Comparison of ENCODE assay signal across 16 mouse cellular contexts in genomic region chrX:150471416-150471815, GRCm38 (mm10).
"Had no signal": no experiment of that assay in that cellular context is flagged by ENCODE, and none has a peak within 500 bp of the region (broad histone marks: within the 10 kb centered on the region; RNA-seq: fewer than 3 reads in every experiment).

No protein-coding gene starts in this region.

- H3K4me3 ChIP-seq: neural tube, embryonic 13.5 days; neural tube, embryonic 15.5 days; stomach, embryonic 15.5 days had no signal

- H3K27ac ChIP-seq: neural tube, embryonic 13.5 days; neural tube, embryonic 15.5 days; stomach, embryonic 15.5 days; stomach, postnatal 0 days had no signal

- H3K36me3 ChIP-seq: neural tube, embryonic 13.5 days; neural tube, embryonic 15.5 days; stomach, embryonic 15.5 days had no signal

- H3K9me3 ChIP-seq: neural tube, embryonic 13.5 days; neural tube, embryonic 15.5 days; stomach, embryonic 15.5 days had no signal

- H3K27me3 ChIP-seq: neural tube, embryonic 13.5 days; neural tube, embryonic 15.5 days; stomach, embryonic 15.5 days had no signal

- H3K9ac ChIP-seq: neural tube, embryonic 13.5 days; neural tube, embryonic 15.5 days; stomach, embryonic 15.5 days had no signal

- H3K4me1 ChIP-seq: neural tube, embryonic 13.5 days; neural tube, embryonic 15.5 days; stomach, embryonic 15.5 days had no signal

- DNase-seq: retina, postnatal 1 day; right cerebral cortex, adult 18-20 months; right cerebral cortex, postnatal 14 days; right cerebral cortex, postnatal 25 days; right cerebral cortex, postnatal 4 days; spleen, adult 18-20 months; thymus, adult 18-20 months; thymus, adult 2 months; thymus, postnatal 14 days; thymus, postnatal 25 days; thymus, postnatal 36 days; thymus, postnatal 4 days had no signal
